Mouse (Mus musculus) lung, postnatal 36 days (tissue): ENCODE data around the gene Cracr2b.

Experiments used
- DNase-seq: peaks from one replicate; pipeline ENCODE4 v3.0.0; 2022; ENCODE audit warnings: mixed read lengths

Cracr2b gene

DNA sequence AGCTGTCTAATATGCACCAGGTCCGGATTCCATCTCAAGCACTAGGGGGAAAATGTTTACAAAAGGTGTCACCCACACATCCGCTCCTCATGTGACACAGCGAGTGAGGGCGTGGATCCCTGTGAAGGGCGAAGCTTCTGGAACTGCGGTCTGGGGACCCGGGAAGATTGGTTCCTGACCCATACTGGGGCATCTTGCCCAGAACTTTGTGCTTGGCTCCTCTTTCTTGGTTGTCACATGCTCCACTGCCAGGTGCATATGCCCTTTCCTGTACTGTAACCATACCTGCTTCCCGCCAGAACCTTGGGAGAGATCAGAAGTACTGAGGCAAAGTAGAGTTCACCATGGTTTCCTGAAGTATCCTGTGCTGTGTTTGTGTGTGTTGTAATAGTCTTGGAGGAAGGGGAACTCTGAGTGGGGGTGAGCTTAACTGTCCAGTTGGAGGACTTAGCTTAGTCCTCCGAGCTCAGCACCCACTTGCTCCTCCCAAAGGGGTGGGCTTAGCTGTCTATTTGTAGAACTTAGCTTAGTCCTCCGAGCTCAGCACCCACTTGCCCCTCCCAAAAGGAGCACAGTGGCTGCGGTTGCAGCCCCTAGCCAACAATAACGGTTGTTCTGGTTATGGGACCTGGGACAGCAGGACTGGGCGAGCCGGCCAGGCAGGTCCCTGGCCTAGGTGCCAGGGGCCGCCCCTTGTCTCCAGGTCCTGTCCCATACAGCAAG, at the start of gene Cracr2b:
Gene Cracr2b (plus strand): TSS at position 704 of the 723 bp plus-strand sequence.
- peak; percentile 90 for DNase-seq

GRCm38 (mm10) chr7:141411667-141412066, 49.2 kb upstream of the Cracr2b start:
- DNase-seq, result no peak

DNA sequence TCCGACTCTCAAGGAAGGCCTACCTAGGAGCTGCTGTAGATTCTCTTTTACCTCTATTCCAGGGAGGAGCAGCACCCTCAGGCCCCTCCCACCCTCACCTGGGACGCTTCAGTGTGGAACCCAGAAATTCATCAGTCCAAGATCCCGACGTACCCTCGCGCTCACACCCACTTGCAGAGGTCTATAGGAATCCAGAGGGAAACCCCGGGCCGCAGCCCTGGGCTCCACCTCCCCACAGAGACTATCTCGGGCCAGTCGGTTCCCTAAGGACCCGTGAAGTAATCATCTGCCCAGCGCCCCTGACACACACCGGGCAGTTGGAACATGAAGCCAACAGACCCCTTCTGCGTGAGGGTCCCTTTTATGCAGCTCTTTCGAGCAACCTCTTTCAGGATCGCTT, 47.6 kb upstream of the Cracr2b start:
- no peak for DNase-seq

- peak; percentile 99 for DNase-seq
Observed at GRCm38 (mm10) chr7:141413809-141414584, 46.9 kb upstream of the Cracr2b start, which contains the start of gene Gatd1. TSS of gene Gatd1 (minus strand) at chr7:141414136.

DNA sequence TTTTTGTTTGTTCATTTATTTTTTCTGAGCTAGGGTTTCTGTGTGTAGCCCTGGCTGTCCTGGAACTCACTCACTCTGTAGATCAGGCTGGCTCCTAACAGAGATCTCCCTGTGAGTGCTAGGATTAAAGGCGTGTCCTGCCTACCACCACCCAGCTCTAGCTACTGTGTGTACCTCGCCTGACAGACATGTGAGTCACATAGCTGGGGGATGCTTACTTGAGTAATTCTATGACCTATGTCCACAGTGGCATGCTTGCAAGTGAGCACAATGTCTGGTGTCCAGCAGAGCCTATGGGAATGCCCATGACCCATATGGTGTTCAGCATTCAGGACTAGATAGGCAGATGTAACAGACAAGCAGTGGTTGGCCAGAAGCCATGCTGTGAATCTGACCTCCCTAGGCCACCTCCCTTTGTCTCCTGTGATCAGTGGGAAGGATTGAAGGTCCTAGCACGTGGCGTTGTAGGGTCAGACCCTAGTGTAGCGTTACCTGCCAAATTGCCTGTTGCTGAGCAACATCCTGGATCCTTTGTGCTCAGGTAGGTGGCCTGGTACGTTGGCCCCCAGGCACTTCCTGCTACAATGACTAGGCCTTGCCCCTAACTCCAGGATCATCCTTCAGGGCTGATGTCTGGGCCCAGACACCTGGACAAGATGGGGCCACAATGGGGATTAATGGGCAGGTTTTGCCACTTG, 44.6 kb upstream of the Cracr2b start:
- DNase-seq, result no peak

DNA sequence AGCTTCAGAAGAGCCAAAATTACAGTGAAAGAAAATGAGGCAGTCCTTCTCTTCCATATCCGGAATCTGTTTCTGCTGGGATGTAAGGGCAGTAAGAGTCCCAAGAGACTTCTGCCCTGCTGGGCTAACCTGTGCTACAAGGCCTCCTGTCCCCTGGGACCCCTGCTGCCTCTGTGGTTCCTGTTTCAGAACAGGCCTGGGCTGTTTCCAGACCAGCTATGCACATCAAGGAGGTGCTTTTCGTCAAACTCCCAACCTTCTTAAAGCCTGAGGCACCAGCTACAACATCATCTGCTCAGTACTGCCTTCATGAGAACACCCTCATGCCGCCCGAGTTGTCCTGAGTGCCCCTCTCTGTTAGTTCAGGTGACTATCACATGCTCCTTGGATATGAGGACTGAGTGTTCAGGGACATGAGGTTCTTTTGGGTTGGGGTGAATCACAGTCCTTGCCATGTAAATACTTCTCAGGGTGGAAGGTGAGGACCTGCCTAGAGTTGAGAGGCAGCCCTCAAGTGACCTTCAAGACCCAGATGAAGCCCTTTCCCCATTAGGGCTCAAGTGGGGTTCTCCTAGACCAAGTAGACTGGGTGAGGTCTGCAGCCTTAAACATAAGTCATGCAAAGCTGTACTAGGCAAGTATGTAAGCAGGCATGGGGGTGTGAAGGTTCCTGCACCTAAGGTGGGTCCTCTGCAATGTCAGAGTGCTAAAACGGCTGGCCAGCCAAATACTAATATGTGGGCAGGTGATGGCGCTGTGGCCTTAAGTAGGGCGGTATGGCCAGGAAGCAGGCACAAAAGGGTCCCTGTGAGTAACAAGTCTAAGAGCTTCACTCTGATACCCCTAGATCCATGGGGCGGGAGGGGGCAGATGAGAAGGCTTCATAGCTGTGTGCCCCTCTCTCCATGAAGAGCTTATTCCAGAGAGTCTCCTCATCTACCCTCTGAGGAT, 42.9 kb upstream of the Cracr2b start:
- no peak for DNase-seq

GRCm38 (mm10) chr7:141418970-141419369, 41.9 kb upstream of the Cracr2b start:
- DNase-seq, result peak; percentile 68

- DNase-seq, result no peak
Observed at GRCm38 (mm10) chr7:141420030-141420702, 40.7 kb upstream of the Cracr2b start.

GRCm38 (mm10) chr7:141423811-141424210, 37.1 kb upstream of the Cracr2b start:
- no peak for DNase-seq

- DNase-seq, result no peak
Observed at GRCm38 (mm10) chr7:141426948-141427730, 33.8 kb upstream of the Cracr2b start.

- DNase-seq, result no peak
Observed at GRCm38 (mm10) chr7:141428701-141429100, 32.2 kb upstream of the Cracr2b start.

- peak; percentile 54 for DNase-seq
Observed at GRCm38 (mm10) chr7:141429310-141429709, 31.6 kb upstream of the Cracr2b start, which contains the start of gene Cend1. TSS of gene Cend1 (minus strand) at chr7:141429491.

- no peak for DNase-seq
Observed at GRCm38 (mm10) chr7:141429840-141430584, 30.9 kb upstream of the Cracr2b start.

DNA sequence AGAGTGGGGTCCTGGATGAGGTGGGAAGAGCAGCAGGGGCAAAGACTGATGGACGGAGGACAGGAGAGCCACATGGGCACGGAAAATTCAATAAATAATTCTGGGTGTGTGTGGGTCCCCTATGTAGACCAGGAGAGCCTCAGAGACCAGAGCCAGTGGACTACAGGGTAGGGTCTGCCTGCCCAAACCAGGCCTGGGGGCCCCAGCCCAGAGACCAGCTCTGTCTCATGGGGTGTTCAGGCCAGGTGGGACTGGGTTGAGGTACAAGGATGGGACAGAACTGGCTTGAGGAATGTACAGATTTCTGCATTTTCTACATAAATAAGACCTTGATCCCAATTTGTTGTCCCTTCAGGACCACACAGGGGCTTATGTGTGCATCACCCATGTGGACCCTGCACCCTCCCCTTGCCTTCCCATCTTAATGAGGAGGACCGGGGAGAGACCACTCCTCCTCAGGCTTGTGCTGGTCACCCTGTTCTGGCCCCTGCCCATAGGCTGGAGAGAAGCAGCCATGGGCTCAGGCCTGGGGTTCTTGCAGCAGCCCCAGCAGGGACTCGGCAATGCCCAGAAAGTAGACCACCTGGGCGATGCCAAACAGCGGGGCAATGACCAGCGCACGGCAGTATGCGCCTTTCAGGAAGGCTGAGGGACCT, 30.2 kb upstream of the Cracr2b start:
- DNase-seq, result no peak

DNA sequence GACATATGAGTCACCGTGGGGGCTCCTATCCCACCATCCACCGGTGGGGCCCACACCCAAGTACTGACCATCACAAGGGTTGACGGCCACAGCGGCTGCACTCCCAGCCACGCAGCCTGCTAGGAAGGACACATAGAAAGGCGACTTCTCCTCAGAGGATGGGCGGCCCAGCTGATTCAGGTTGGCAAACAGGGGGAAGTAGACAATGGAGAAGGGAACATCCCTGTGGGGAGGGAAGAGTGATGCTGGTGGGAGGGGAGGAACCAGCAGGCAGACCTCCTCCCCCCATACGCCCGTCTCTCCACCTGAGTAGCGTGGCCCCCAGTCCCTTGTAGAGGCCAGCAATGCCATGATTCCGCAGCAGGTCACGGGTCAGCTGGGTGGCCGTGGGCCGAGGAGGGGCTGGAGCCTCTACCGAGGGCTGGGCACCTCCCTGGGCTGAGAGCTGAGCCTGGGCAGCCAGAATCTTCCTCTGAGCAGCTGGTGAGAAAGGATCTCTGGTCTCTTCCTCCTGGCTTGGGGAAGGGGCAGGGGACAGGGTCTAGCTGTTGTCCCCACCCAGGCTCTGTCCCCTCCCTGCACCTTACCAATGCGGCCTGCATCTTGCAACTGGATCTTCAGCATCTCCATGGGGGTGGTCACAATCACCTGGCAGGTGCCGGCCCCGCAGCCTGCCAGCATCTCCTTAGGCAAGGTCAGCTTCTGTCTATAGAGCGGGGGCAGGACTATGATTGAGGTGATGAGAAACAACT, 29.3 kb upstream of the Cracr2b start:
- DNase-seq, result no peak

GRCm38 (mm10) chr7:141432186-141432611, 28.7 kb upstream of the Cracr2b start:
- DNase-seq, result no peak

DNA sequence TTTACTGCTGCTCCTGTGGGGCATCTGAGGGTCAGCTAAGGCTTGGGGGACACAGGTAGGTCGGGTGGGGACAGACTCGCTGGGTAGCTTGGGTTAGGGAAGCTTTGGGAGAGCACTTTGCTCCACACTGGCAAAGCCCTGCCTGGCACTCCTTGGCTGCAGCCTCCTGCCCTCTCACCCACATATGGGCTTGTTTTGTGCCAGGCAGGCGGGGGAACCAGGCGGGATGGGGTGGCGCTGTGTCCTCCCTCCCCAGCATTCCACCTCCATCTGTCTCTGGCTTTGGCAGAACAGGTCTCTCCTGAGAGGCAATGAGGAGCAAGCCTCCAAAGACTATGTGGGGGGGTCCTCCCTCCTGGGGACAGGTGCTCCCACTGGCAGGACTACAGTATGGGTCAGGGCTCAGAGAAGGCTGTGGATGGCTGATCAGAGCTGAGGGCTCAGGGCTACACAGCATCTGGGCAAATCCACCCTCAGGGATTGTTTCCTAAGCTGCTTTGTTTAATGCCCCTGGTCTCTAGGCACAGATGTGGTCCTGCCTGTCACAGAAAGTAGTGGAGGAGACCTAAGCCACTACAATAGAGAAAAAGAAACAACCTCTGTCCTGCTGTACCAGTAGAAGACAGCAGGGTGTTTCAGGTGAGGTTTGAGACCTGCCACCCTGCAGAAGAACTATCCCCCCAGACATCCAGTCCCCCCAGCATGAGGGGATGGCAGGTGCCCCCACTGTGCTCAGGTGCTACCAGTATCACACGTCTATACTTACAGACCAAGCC, 28.0 kb upstream of the Cracr2b start:
- no peak for DNase-seq
